ENCODE assay signal across 18 mouse cellular contexts in the genomic region with DNA sequence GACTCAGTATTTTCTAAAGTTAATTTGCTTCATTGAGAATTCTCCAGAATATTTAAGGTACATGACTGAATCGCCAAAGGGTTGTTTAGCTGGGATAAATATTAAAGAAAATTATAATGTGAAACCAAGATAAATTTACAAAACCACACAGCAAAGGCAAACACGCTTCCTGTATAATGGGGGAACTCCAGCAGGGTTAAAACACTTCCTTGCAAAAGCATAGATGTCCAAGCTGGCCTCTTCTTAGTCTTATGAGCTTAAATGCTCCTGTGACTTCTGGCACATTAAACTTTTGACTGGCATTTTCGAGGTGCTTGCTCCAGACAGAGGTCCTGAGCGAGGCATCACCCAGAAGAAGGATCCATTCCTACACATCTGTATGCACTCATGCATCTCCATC.
DNase-seq lines count a peak whose midpoint lies in the region; ATAC-seq and TF ChIP-seq lines count a peak whose summit lies in the region.
"Had no signal": no experiment of that assay in that cellular context is flagged by ENCODE, and none has a peak within 500 bp of the region (broad histone marks: within the 10 kb centered on the region; RNA-seq: fewer than 3 reads in every experiment).

No protein-coding gene starts in this region.

- no peak overlapping the region for H3K9ac ChIP-seq in hindbrain, embryonic 12.5 days
- H3K9ac ChIP-seq in hindbrain, postnatal 0 days (replicated peaks; ENCODE audit: low read length) = no peak overlapping the region
- H3K9ac ChIP-seq in forebrain, embryonic 15.5 days (replicated peaks) = no peak overlapping the region
- H3K9ac ChIP-seq: embryonic facial prominence, embryonic 15.5 days; heart, embryonic 13.5 days; hindbrain, embryonic 13.5 days had no signal

- H3K27ac ChIP-seq in hindbrain, embryonic 12.5 days = 0 out of 2 replicates have a peak overlapping the region, but pooled peaks have one; percentile 82
- H3K27ac ChIP-seq in hindbrain, postnatal 0 days = no peak overlapping the region
- H3K27ac ChIP-seq in forebrain, embryonic 15.5 days (replicated peaks) = peak overlapping the region; percentile 91
- H3K27ac ChIP-seq: embryonic facial prominence, embryonic 15.5 days; heart, embryonic 13.5 days had no signal

- H3K4me2 ChIP-seq in hindbrain, embryonic 12.5 days (replicated peaks) = no peak overlapping the region
- H3K4me2 ChIP-seq in hindbrain, postnatal 0 days (ENCODE audit: low read depth, low read length) = no peak overlapping the region
- H3K4me2 ChIP-seq in forebrain, embryonic 15.5 days (replicated peaks) = no peak overlapping the region
- H3K4me2 ChIP-seq: embryonic facial prominence, embryonic 15.5 days; heart, embryonic 13.5 days had no signal

- ATAC-seq in hindbrain, embryonic 12.5 days (ENCODE audit: low FRiP score) = no peak
- ATAC-seq in hindbrain, postnatal 0 days = no peak
- peak; percentile 53 for ATAC-seq in activated CD4-positive, CD25-positive, alpha-beta regulatory T cell, adult 4 months
- no peak for ATAC-seq in forebrain, embryonic 15.5 days (replicated peaks)

- no peak overlapping the region for H3K4me3 ChIP-seq in hindbrain, embryonic 12.5 days
- no peak overlapping the region for H3K4me3 ChIP-seq in hindbrain, postnatal 0 days (ENCODE audit: low read length)
- H3K4me3 ChIP-seq in forebrain, embryonic 15.5 days = no peak overlapping the region
- H3K4me3 ChIP-seq: embryonic facial prominence, embryonic 15.5 days; erythroblast, embryonic 14.5 days; heart, embryonic 13.5 days; hindbrain, embryonic 13.5 days had no signal

- TF ChIP-seq CTCF in hindbrain, postnatal 0 days (IDR thresholded peaks at IDR 0.05; ENCODE audit: low read depth) = no peak

- WGBS in hindbrain, embryonic 12.5 days = 84% methylated on average over 4 of the region's 4 CpGs
- 87% methylated on average over 4 of the region's 4 CpGs for WGBS in hindbrain, postnatal 0 days
- 77% methylated on average over 4 of the region's 4 CpGs for WGBS in forebrain, embryonic 15.5 days

- 0 out of 2 replicates have a peak, but pooled peaks cover 2% of the 10 kb centered on the region for H3K27me3 ChIP-seq in hindbrain, embryonic 12.5 days
- 0 out of 2 replicates have a peak, but pooled peaks cover 4% of the 10 kb centered on the region for H3K27me3 ChIP-seq in hindbrain, postnatal 0 days (ENCODE audit: insufficient read depth, low read length)
- H3K27me3 ChIP-seq in forebrain, embryonic 15.5 days = no peaks in the 10 kb centered on the region
- H3K27me3 ChIP-seq: embryonic facial prominence, embryonic 15.5 days; heart, embryonic 13.5 days had no signal

- DNase-seq in hindbrain, postnatal 0 days (ENCODE audit: low spot score) = no peak
- no peak for DNase-seq in lung, postnatal 36 days
- DNase-seq in spleen, postnatal 14 days (ENCODE audit: low spot score in 2 of 2) = no peak
- DNase-seq: adrenal gland, adult 8-10 months; adrenal gland, postnatal 36 days; cerebellum, adult 2 months; cerebellum, postnatal 10 days; gastrocnemius, postnatal 36 days; heart, adult 11 months; heart, postnatal 4 days; kidney, adult 2 months had no signal

- no peaks in the 10 kb centered on the region for H3K36me3 ChIP-seq in hindbrain, embryonic 12.5 days
- peaks cover 3% of the 10 kb centered on the region; the same call in 1 of the 2 replicates for H3K36me3 ChIP-seq in hindbrain, postnatal 0 days (ENCODE audit: insufficient read depth, low read length)
- no peaks in the 10 kb centered on the region for H3K36me3 ChIP-seq in forebrain, embryonic 15.5 days
- H3K36me3 ChIP-seq: embryonic facial prominence, embryonic 15.5 days; hindbrain, embryonic 13.5 days had no signal

- H3K4me1 ChIP-seq in hindbrain, embryonic 12.5 days = peaks cover 21% of the 10 kb centered on the region
- H3K4me1 ChIP-seq in hindbrain, postnatal 0 days (ENCODE audit: insufficient read depth, low read length) = peaks cover 5% of the 10 kb centered on the region
- H3K4me1 ChIP-seq in forebrain, embryonic 15.5 days = peaks cover 29% of the 10 kb centered on the region
- H3K4me1 ChIP-seq: embryonic facial prominence, embryonic 15.5 days; heart, embryonic 13.5 days had no signal

- H3K9me3 ChIP-seq in hindbrain, embryonic 12.5 days (replicated peaks) = no peaks in the 10 kb centered on the region
- no peaks in the 10 kb centered on the region for H3K9me3 ChIP-seq in hindbrain, postnatal 0 days (ENCODE audit: low read length)
- H3K9me3 ChIP-seq in forebrain, embryonic 15.5 days = no peaks in the 10 kb centered on the region
- H3K9me3 ChIP-seq: embryonic facial prominence, embryonic 15.5 days; heart, embryonic 13.5 days; hindbrain, embryonic 13.5 days had no signal
